Comparison of ENCODE assay signal across 24 mouse cellular contexts in genomic region chrX:8084771-8085259, GRCm38 (mm10). TPM values are rescaled to one million over a fixed set of nuclear protein-coding genes. Genes with fewer than 3 reads are reported as not detected.
DNase-seq lines count a peak whose midpoint lies in the region; ATAC-seq and TF ChIP-seq lines count a peak whose summit lies in the region.
"Had no signal": no experiment of that assay in that cellular context is flagged by ENCODE, and none has a peak within 500 bp of the region (broad histone marks: within the 10 kb centered on the region; RNA-seq: fewer than 3 reads in every experiment).

No protein-coding gene starts in this region.

- H3K4me1 ChIP-seq in midbrain, embryonic 11.5 days (ENCODE audit: control insufficient read depth, insufficient read depth, low read length), result no peaks in the 10 kb centered on the region
- H3K4me1 ChIP-seq: embryonic facial prominence, embryonic 10.5 days; embryonic facial prominence, embryonic 12.5 days; forebrain, embryonic 13.5 days; forebrain, embryonic 15.5 days had no signal

- no peak for ATAC-seq in midbrain, embryonic 11.5 days (ENCODE audit: low FRiP score)
- ATAC-seq: activated CD4-positive, CD25-positive, alpha-beta regulatory T cell, adult 4 months; CD4-positive, CD25-positive, alpha-beta regulatory T cell, adult 4 months; forebrain, embryonic 13.5 days; forebrain, embryonic 15.5 days; forebrain, postnatal 0 days; Patski had no signal

- no peak overlapping the region for H3K27ac ChIP-seq in midbrain, embryonic 11.5 days (ENCODE audit: low read depth, low read length)
- H3K27ac ChIP-seq: embryonic facial prominence, embryonic 10.5 days; embryonic facial prominence, embryonic 12.5 days; forebrain, embryonic 13.5 days; forebrain, embryonic 15.5 days had no signal

- no peaks in the 10 kb centered on the region for H3K27me3 ChIP-seq in myocyte (ENCODE audit: control insufficient read depth, insufficient read depth, insufficient read length)
- H3K27me3 ChIP-seq in midbrain, embryonic 11.5 days (ENCODE audit: control insufficient read depth, insufficient read depth, low read length), result no peaks in the 10 kb centered on the region
- H3K27me3 ChIP-seq: CH12.LX; embryonic facial prominence, embryonic 12.5 days; forebrain, embryonic 13.5 days; forebrain, embryonic 15.5 days had no signal

- H3K79me2 ChIP-seq in myocyte (ENCODE audit: control insufficient read depth, insufficient read depth), result no peaks in the 10 kb centered on the region

- H3K4me2 ChIP-seq in myocyte (ENCODE audit: low read depth), result peak overlapping the region; percentile 35
- H3K4me2 ChIP-seq in midbrain, embryonic 11.5 days, result no peak overlapping the region
- H3K4me2 ChIP-seq: embryonic facial prominence, embryonic 12.5 days; forebrain, embryonic 13.5 days; forebrain, embryonic 15.5 days had no signal

- peak; percentile 64 for DNase-seq in 3T3-L1 (ENCODE audit: low read depth, low spot score)
- DNase-seq in MN1 (ENCODE audit: low spot score), result peak; percentile 60
- no peak for DNase-seq in midbrain, embryonic 11.5 days (ENCODE audit: low spot score, missing footprints)
- DNase-seq in thymus, postnatal 14 days, result no peak
- no peak for DNase-seq in spleen, postnatal 4 days (ENCODE audit: low spot score in 2 of 2)
- DNase-seq: adrenal gland, adult 8-10 months; adrenal gland, postnatal 14 days; adrenal gland, postnatal 36 days; cerebellum, adult 11-12 months; cerebellum, adult 2 months; cerebellum, adult 9-10 months; cerebellum, postnatal 10 days; cerebellum, postnatal 25 days; forebrain, postnatal 0 days had no signal

- no peak overlapping the region for H3K4me3 ChIP-seq in myocyte
- no peak overlapping the region for H3K4me3 ChIP-seq in midbrain, embryonic 11.5 days (ENCODE audit: low read depth, low read length)
- H3K4me3 ChIP-seq: embryonic facial prominence, embryonic 10.5 days; embryonic facial prominence, embryonic 12.5 days; forebrain, embryonic 13.5 days; forebrain, embryonic 15.5 days had no signal

- no peak overlapping the region for H3ac ChIP-seq in myocyte (ENCODE audit: control insufficient read depth, insufficient read length)

- H3K9ac ChIP-seq in midbrain, embryonic 11.5 days (ENCODE audit: low read length), result no peak overlapping the region
- H3K9ac ChIP-seq: embryonic facial prominence, embryonic 12.5 days; forebrain, embryonic 13.5 days; forebrain, embryonic 15.5 days; forebrain, postnatal 0 days had no signal

- TF ChIP-seq POLR2A in myocyte (IDR thresholded peaks at IDR 0.05; ENCODE audit: insufficient read length, low read depth), result no peak

- H3K9me3 ChIP-seq in midbrain, embryonic 11.5 days (ENCODE audit: control insufficient read depth, low read length), result no peaks in the 10 kb centered on the region
- H3K9me3 ChIP-seq: embryonic facial prominence, embryonic 12.5 days; forebrain, embryonic 13.5 days; forebrain, embryonic 15.5 days; G1E had no signal

- no peaks in the 10 kb centered on the region for H3K36me3 ChIP-seq in myocyte (ENCODE audit: control insufficient read depth, insufficient read depth)
- no peaks in the 10 kb centered on the region for H3K36me3 ChIP-seq in midbrain, embryonic 11.5 days (ENCODE audit: control insufficient read depth, insufficient read depth, low read length)
- H3K36me3 ChIP-seq: embryonic facial prominence, embryonic 10.5 days; embryonic facial prominence, embryonic 12.5 days; forebrain, embryonic 15.5 days had no signal

- 84% methylated on average over 6 of the region's 6 CpGs for WGBS in midbrain, embryonic 11.5 days

TF ChIP-seq in myocyte, 11 proteins besides CTCF, POLR2A, EP300 and RAD21:
- TF ChIP-seq MYOD1 (IDR thresholded peaks at IDR 0.05; ENCODE audit: control insufficient read depth in 1 of 3, insufficient read length in 2 of 3, low read depth in 2 of 3) (peak in 2 of 3 experiments; percentile 42 to 60), E2F4 (IDR thresholded peaks at IDR 0.05; ENCODE audit: insufficient read depth) (no peak), MYOG (IDR thresholded peaks at IDR 0.05; ENCODE audit: control insufficient read depth in 1 of 3, insufficient read depth in 1 of 3, insufficient read length in 2 of 3, low read depth in 2 of 3) (peak in 2 of 3 experiments; percentile 41)
TF ChIP-seq in myocyte: peak in this region for 2.

RNA-seq across cellular contexts. Expression of gene Was, which starts 5.5 kb away (rescaled TPM):
- polyA plus RNA-seq in myocyte (2012; fragmentation: generic; extraction: Trizol), result 0.19 TPM
- polyA plus RNA-seq in midbrain, embryonic 11.5 days (2014; fragmentation: Nextera tagmentation; extraction: Ambion mirVana), result 0.26 and 0.34 TPM in 2 replicates
- polyA plus RNA-seq: forebrain, embryonic 13.5 days; forebrain, embryonic 15.5 days had no signal

RNA-seq across cellular contexts. Expression of gene Suv39h1, which starts 10.3 kb away (rescaled TPM):
- 16.0 TPM for polyA plus RNA-seq in myocyte (2012; fragmentation: generic; extraction: Trizol)
- polyA plus RNA-seq in midbrain, embryonic 11.5 days (2014; fragmentation: Nextera tagmentation; extraction: Ambion mirVana), result 80.8 and 82.6 TPM in 2 replicates

RNA-seq across cellular contexts. Expression of gene Wdr13, which starts 47.9 kb away (rescaled TPM):
- 16.1 TPM for polyA plus RNA-seq in myocyte (2012; fragmentation: generic; extraction: Trizol)
- polyA plus RNA-seq in midbrain, embryonic 11.5 days (2014; fragmentation: Nextera tagmentation; extraction: Ambion mirVana), result 21.9 and 23.4 TPM in 2 replicates

Comparison
In these comparisons a context has a peak if more than half of its experiments do, and no peak if none do; other contexts are left out.
1. DNase-seq: peak in 3T3-L1 (single experiment) and MN1 (single experiment); none in midbrain, embryonic 11.5 days (single experiment), thymus, postnatal 14 days (single experiment) and spleen, postnatal 4 days (0 of 2).